ENCODE assay signal across 8 mouse cellular contexts in the genomic region with DNA sequence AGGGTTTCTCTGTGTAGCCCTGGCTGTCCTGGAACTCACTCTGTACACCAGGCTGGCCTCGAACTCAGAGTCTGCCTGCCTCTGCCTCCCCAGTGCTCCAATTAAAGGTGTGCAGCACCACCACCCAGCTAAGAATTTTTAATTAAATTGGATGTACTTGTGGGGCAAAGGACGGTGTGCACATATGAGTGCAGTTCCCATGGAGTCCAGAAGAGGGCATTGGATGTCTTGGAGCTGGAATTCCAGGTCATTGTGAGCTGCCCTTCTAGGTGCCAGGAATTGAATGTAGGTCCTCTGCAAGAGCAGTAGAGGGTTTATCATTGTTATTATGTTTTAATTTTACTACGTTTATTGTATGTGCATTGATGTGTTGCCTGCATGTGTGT. TPM values are rescaled to one million over a fixed set of nuclear protein-coding genes. Genes with fewer than 3 reads are reported as not detected.
DNase-seq lines count a peak whose midpoint lies in the region; ATAC-seq lines count a peak whose summit lies in the region.

No protein-coding gene starts in this region.

- no peaks in the 10 kb centered on the region for H3K9me3 ChIP-seq in lung, embryonic 15.5 days

- peaks cover 9% of the 10 kb centered on the region; the same call in 1 of the 2 replicates for H3K4me1 ChIP-seq in lung, embryonic 15.5 days

- no peak overlapping the region for H3K4me3 ChIP-seq in lung, embryonic 15.5 days

- ATAC-seq in cerebellum, adult (ENCODE audit: insufficient number of reproducible peaks, low FRiP score, low TSS enrichment) = no peak
- ATAC-seq in lung, embryonic 15.5 days (ENCODE audit: borderline replicate concordance, extremely low read depth, low FRiP score, low TSS enrichment) = no peak

- H3K4me2 ChIP-seq in lung, embryonic 15.5 days = peak overlapping the region; percentile 18; the same call in 1 of the 2 replicates

- DNase-seq in cerebellum, adult 9-11 months = peak; percentile 59
- peak; percentile 42 for DNase-seq in thymus, postnatal 0 days (ENCODE audit: low spot score)
- no peak for DNase-seq in thymus, postnatal 10 days (ENCODE audit: low spot score in 2 of 2)
- DNase-seq in heart, postnatal 14 days = peak; percentile 40 to 65
- DNase-seq in layer of hippocampus, adult 9-11 months = no peak
- no peak for DNase-seq in right cerebral cortex, postnatal 14 days

- H3K9ac ChIP-seq in lung, embryonic 15.5 days = no peak overlapping the region

- 0 out of 2 replicates have a peak, but pooled peaks cover 2% of the 10 kb centered on the region for H3K36me3 ChIP-seq in lung, embryonic 15.5 days

- 20% methylated on average over 3 of the region's 3 CpGs for WGBS in lung, embryonic 15.5 days

- intact Hi-C loops in heart, postnatal 14 days (cut with DNase I) = no loop called here

- no peaks in the 10 kb centered on the region for H3K27me3 ChIP-seq in lung, embryonic 15.5 days

- 0 out of 2 replicates have a peak overlapping the region, but pooled peaks have one; percentile 39 for H3K27ac ChIP-seq in lung, embryonic 15.5 days

RNA-seq across cellular contexts. Expression of a gene that starts 3.4 kb away (rescaled TPM):
- polyA plus RNA-seq in thymus, postnatal 0 days (2015; fragmentation: Nextera tagmentation; extraction: Ambion mirVana) = 35.5 and 39.5 TPM in 2 replicates
- total RNA-seq in heart, postnatal 14 days (2021) = 10 to 100 TPM; 42.2 to 43.0 TPM
- polyA plus RNA-seq in lung, embryonic 15.5 days (2015; fragmentation: Nextera tagmentation; extraction: Ambion mirVana) = 19.6 and 20.9 TPM in 2 replicates

RNA-seq across cellular contexts. Expression of a gene that starts 18.7 kb away (rescaled TPM):
- 120 and 121 TPM in 2 replicates for polyA plus RNA-seq in thymus, postnatal 0 days (2015; fragmentation: Nextera tagmentation; extraction: Ambion mirVana)
- 10 to 100 TPM; 41.0 to 46.6 TPM for total RNA-seq in heart, postnatal 14 days (2021)
- polyA plus RNA-seq in lung, embryonic 15.5 days (2015; fragmentation: Nextera tagmentation; extraction: Ambion mirVana) = 29.5 and 32.3 TPM in 2 replicates

RNA-seq across cellular contexts. Expression of a gene that starts 27.6 kb away (rescaled TPM):
- polyA plus RNA-seq in thymus, postnatal 0 days (2015; fragmentation: Nextera tagmentation; extraction: Ambion mirVana) = 20.1 and 20.9 TPM in 2 replicates
- 10 to 100 TPM; 17.8 to 19.0 TPM for total RNA-seq in heart, postnatal 14 days (2021)
- 15.6 and 18.1 TPM in 2 replicates for polyA plus RNA-seq in lung, embryonic 15.5 days (2015; fragmentation: Nextera tagmentation; extraction: Ambion mirVana)

RNA-seq across cellular contexts. Expression of a gene that starts 27.8 kb away (rescaled TPM):
- polyA plus RNA-seq in thymus, postnatal 0 days (2015; fragmentation: Nextera tagmentation; extraction: Ambion mirVana) = 81.2 and 85.3 TPM in 2 replicates
- total RNA-seq in heart, postnatal 14 days (2021) = 10 to 100 TPM; 67.0 to 69.9 TPM
- 83.9 and 85.0 TPM in 2 replicates for polyA plus RNA-seq in lung, embryonic 15.5 days (2015; fragmentation: Nextera tagmentation; extraction: Ambion mirVana)

Comparison
In these comparisons a context has a peak if more than half of its experiments do, and no peak if none do; other contexts are left out.
1. DNase-seq: peak in cerebellum, adult 9-11 months (single experiment), thymus, postnatal 0 days (single experiment) and heart, postnatal 14 days (2 of 2); none in thymus, postnatal 10 days (0 of 2), layer of hippocampus, adult 9-11 months (single experiment) and right cerebral cortex, postnatal 14 days (single experiment).